Mouse (Mus musculus): Measurements from ENCODE around the gene Myh1. TPM values are rescaled to one million over a fixed set of nuclear protein-coding genes. Genes with fewer than 3 reads are reported as not detected.

Gene Myh1
- 1.6 and 2.1 TPM in 2 replicates for polyA plus RNA-seq (2015; fragmentation: Nextera tagmentation; extraction: Ambion mirVana)

- Histone ChIP-seq H3K9me3 (no peaks in the 10 kb centered on the region), H3K4me3 (no peak within 1 kb of the TSS), H3K9ac (no peak within 1 kb of the TSS), H3K36me3 (no peaks in the 10 kb centered on the region), H3K4me1 (no peaks in the 10 kb centered on the region), H3K27ac (no peak within 1 kb of the TSS), H3K4me2 (replicated peaks) (no peak within 1 kb of the TSS), H3K27me3 (no peaks in the 10 kb centered on the region)
- ATAC-seq (ENCODE audit: low FRiP score, low read depth), result no peak
- WGBS, result 78% methylated on average over 4 of the region's 4 CpGs
Measured at GRCm38 (mm10) chr11:67199752-67200151, at the start of gene Myh1. Gene Myh1, plus strand, starts transcription at chr11:67200052.

GRCm38 (mm10) chr11:67150237-67150636, 49.6 kb upstream of the Myh1 start:
- no peak for ATAC-seq (ENCODE audit: low FRiP score, low read depth)
- Histone ChIP-seq H3K27me3 (no peaks in the 10 kb centered on the region), H3K4me3 (no peak overlapping the region), H3K36me3 (no peaks in the 10 kb centered on the region), H3K27ac (no peak overlapping the region), H3K9me3 (no peaks in the 10 kb centered on the region), H3K4me1 (peaks cover 4% of the 10 kb centered on the region), H3K9ac (no peak overlapping the region), H3K4me2 (replicated peaks) (no peak overlapping the region)
- 89% methylated on average over 2 of the region's 2 CpGs for WGBS

- WGBS, result 62% methylated on average over 3 of the region's 3 CpGs
- Histone ChIP-seq H3K4me1 (peaks cover 4% of the 10 kb centered on the region), H3K27ac (no peak overlapping the region), H3K27me3 (no peaks in the 10 kb centered on the region), H3K9me3 (no peaks in the 10 kb centered on the region), H3K36me3 (no peaks in the 10 kb centered on the region), H3K9ac (no peak overlapping the region), H3K4me2 (replicated peaks) (no peak overlapping the region), H3K4me3 (no peak overlapping the region)
- ATAC-seq (ENCODE audit: low FRiP score, low read depth), result no peak
Measured at GRCm38 (mm10) chr11:67151159-67151558, 48.7 kb upstream of the Myh1 start.

GRCm38 (mm10) chr11:67151651-67152630, 47.9 kb upstream of the Myh1 start:
- H3K4me1 ChIP-seq, result peaks cover 4% of the 10 kb centered on the region
- WGBS, result 87% methylated on average over 16 of the region's 16 CpGs
- no peaks in the 10 kb centered on the region for H3K36me3 ChIP-seq
- no peak overlapping the region for H3K4me2 ChIP-seq (replicated peaks)
- no peaks in the 10 kb centered on the region for H3K9me3 ChIP-seq
- no peaks in the 10 kb centered on the region for H3K27me3 ChIP-seq
- no peak for ATAC-seq (ENCODE audit: low FRiP score, low read depth)
- no peak overlapping the region for H3K27ac ChIP-seq
- no peak overlapping the region for H3K9ac ChIP-seq
- no peak overlapping the region for H3K4me3 ChIP-seq

- no peak for ATAC-seq (ENCODE audit: low FRiP score, low read depth)
- H3K4me3 ChIP-seq, result no peak overlapping the region
- WGBS, result 33% methylated on average over 1 of the region's 1 CpGs
- H3K27ac ChIP-seq, result no peak overlapping the region
- peaks cover 4% of the 10 kb centered on the region for H3K4me1 ChIP-seq
- H3K9me3 ChIP-seq, result no peaks in the 10 kb centered on the region
- H3K9ac ChIP-seq, result no peak overlapping the region
- H3K36me3 ChIP-seq, result no peaks in the 10 kb centered on the region
- H3K4me2 ChIP-seq (replicated peaks), result no peak overlapping the region
- H3K27me3 ChIP-seq, result no peaks in the 10 kb centered on the region
Measured at GRCm38 (mm10) chr11:67153123-67153522, 46.7 kb upstream of the Myh1 start.

- no peak for ATAC-seq (ENCODE audit: low FRiP score, low read depth)
- WGBS, result 74% methylated on average over 1 of the region's 1 CpGs
Measured at GRCm38 (mm10) chr11:67153843-67154242, 46.0 kb upstream of the Myh1 start.

GRCm38 (mm10) chr11:67155650-67156049, 44.2 kb upstream of the Myh1 start:
- H3K27ac ChIP-seq, result no peak overlapping the region
- no peaks in the 10 kb centered on the region for H3K36me3 ChIP-seq
- WGBS, result 57% methylated on average over 2 of the region's 2 CpGs
- ATAC-seq (ENCODE audit: low FRiP score, low read depth), result no peak
- peaks cover 4% of the 10 kb centered on the region for H3K4me1 ChIP-seq
- no peak overlapping the region for H3K9ac ChIP-seq
- no peaks in the 10 kb centered on the region for H3K27me3 ChIP-seq
- H3K9me3 ChIP-seq, result no peaks in the 10 kb centered on the region
- no peak overlapping the region for H3K4me3 ChIP-seq
- no peak overlapping the region for H3K4me2 ChIP-seq (replicated peaks)

More at GRCm38 (mm10) chr11:67153843-67154242, 46.0 kb upstream of the Myh1 start:
- Histone ChIP-seq H3K4me1 (peaks cover 4% of the 10 kb centered on the region), H3K9me3 (no peaks in the 10 kb centered on the region), H3K9ac (no peak overlapping the region), H3K27me3 (no peaks in the 10 kb centered on the region), H3K27ac (no peak overlapping the region), H3K4me2 (replicated peaks) (no peak overlapping the region), H3K36me3 (no peaks in the 10 kb centered on the region), H3K4me3 (no peak overlapping the region)

- ATAC-seq (ENCODE audit: low FRiP score, low read depth), result no peak
- Histone ChIP-seq H3K9ac (no peak overlapping the region), H3K36me3 (no peaks in the 10 kb centered on the region), H3K4me3 (no peak overlapping the region), H3K4me1 (no peaks in the 10 kb centered on the region), H3K4me2 (replicated peaks) (no peak overlapping the region), H3K9me3 (no peaks in the 10 kb centered on the region), H3K27me3 (no peaks in the 10 kb centered on the region), H3K27ac (no peak overlapping the region)
- 86% methylated on average over 3 of the region's 3 CpGs for WGBS
Measured at GRCm38 (mm10) chr11:67160131-67160530, 39.7 kb upstream of the Myh1 start.

GRCm38 (mm10) chr11:67163701-67164100, 36.2 kb upstream of the Myh1 start:
- Histone ChIP-seq H3K4me3 (no peak overlapping the region), H3K36me3 (no peaks in the 10 kb centered on the region), H3K4me1 (no peaks in the 10 kb centered on the region), H3K4me2 (replicated peaks) (no peak overlapping the region), H3K9me3 (no peaks in the 10 kb centered on the region), H3K9ac (no peak overlapping the region), H3K27ac (no peak overlapping the region), H3K27me3 (no peaks in the 10 kb centered on the region)
- 88% methylated on average over 4 of the region's 4 CpGs for WGBS
- ATAC-seq (ENCODE audit: low FRiP score, low read depth), result no peak

GRCm38 (mm10) chr11:67164851-67165250, 35.0 kb upstream of the Myh1 start:
- no peak overlapping the region for H3K4me2 ChIP-seq (replicated peaks)
- H3K9me3 ChIP-seq, result no peaks in the 10 kb centered on the region
- H3K27ac ChIP-seq, result no peak overlapping the region
- no peaks in the 10 kb centered on the region for H3K36me3 ChIP-seq
- no peak for ATAC-seq (ENCODE audit: low FRiP score, low read depth)
- 58% methylated on average over 5 of the region's 5 CpGs for WGBS
- H3K9ac ChIP-seq, result no peak overlapping the region
- H3K4me1 ChIP-seq, result no peaks in the 10 kb centered on the region
- H3K4me3 ChIP-seq, result no peak overlapping the region
- H3K27me3 ChIP-seq, result no peaks in the 10 kb centered on the region

- Histone ChIP-seq H3K4me1 (no peaks in the 10 kb centered on the region), H3K27me3 (no peaks in the 10 kb centered on the region), H3K4me3 (no peak overlapping the region), H3K9ac (no peak overlapping the region), H3K36me3 (no peaks in the 10 kb centered on the region), H3K4me2 (replicated peaks) (no peak overlapping the region), H3K9me3 (no peaks in the 10 kb centered on the region), H3K27ac (no peak overlapping the region)
- 52% methylated on average over 5 of the region's 5 CpGs for WGBS
- ATAC-seq (ENCODE audit: low FRiP score, low read depth), result no peak
Measured at GRCm38 (mm10) chr11:67169301-67169700, 30.6 kb upstream of the Myh1 start.

GRCm38 (mm10) chr11:67170727-67171126, 29.1 kb upstream of the Myh1 start, which contains the start of gene Myh2:
Gene Myh2, plus strand, starts transcription at chr11:67171027.
- H3K27me3 ChIP-seq, result no peaks in the 10 kb centered on the region
- no peak within 1 kb of the TSS for H3K27ac ChIP-seq
- H3K9me3 ChIP-seq, result no peaks in the 10 kb centered on the region
- H3K9ac ChIP-seq, result no peak within 1 kb of the TSS
- no peak within 1 kb of the TSS for H3K4me2 ChIP-seq (replicated peaks)
- no peaks in the 10 kb centered on the region for H3K36me3 ChIP-seq
- ATAC-seq (ENCODE audit: low FRiP score, low read depth), result no peak
- H3K4me3 ChIP-seq, result no peak within 1 kb of the TSS
- 75% methylated on average over 14 of the region's 14 CpGs for WGBS
- no peaks in the 10 kb centered on the region for H3K4me1 ChIP-seq

Measured in limb, embryonic 13.5 days (tissue).